Mouse (Mus musculus): ENCODE measurements around the gene Tspan31. TPM values are rescaled to one million over a fixed set of nuclear protein-coding genes. Genes with fewer than 3 reads are reported as not detected.

Gene Tspan31
- total and polyA plus RNA-seq, 3 experiments: 57.2 to 63.1 TPM; not detected in 1

- no peak for DNase-seq (ENCODE audit: low read depth, low spot score)
- peaks cover 3 to 4% of the 10 kb centered on the region in 2 experiments; a peak in 2 of 4 replicates for H3K4me1 ChIP-seq (ENCODE audit: control insufficient read depth in 1 of 2, insufficient read depth in 2 of 2, low read length in 2 of 2)
- H3K4me3 ChIP-seq (ENCODE audit: control insufficient read depth in 1 of 2, insufficient read depth in 1 of 2, low read depth in 2 of 2, low read length in 2 of 2): no peak overlapping the region
- TF ChIP-seq POLR2AphosphoS2 (IDR thresholded peaks at IDR 0.05; ENCODE audit: low read length) (no peak), USF2 (IDR thresholded peaks at IDR 0.05; ENCODE audit: borderline replicate concordance in 1 of 2, insufficient read depth in 1 of 2, low read depth in 1 of 2, low read length in 2 of 2) (no peak), MAZ (IDR thresholded peaks at IDR 0.05; ENCODE audit: low read depth, low read length) (no peak), MAX (IDR thresholded peaks at IDR 0.05; ENCODE audit: low read length) (no peak), GABPA (IDR thresholded peaks at IDR 0.05; ENCODE audit: low read depth, low read length) (no peak), UBTF (IDR thresholded peaks at IDR 0.05; ENCODE audit: borderline replicate concordance, insufficient read depth, low read depth, low read length) (no peak), ZMIZ1 (IDR thresholded peaks at IDR 0.05; ENCODE audit: low read depth, low read length) (no peak), MYB (IDR thresholded peaks at IDR 0.05; ENCODE audit: low read depth, low read length) (no peak), ELF1 (IDR thresholded peaks at IDR 0.05; ENCODE audit: low read depth, low read length) (no peak), BHLHE40 (IDR thresholded peaks at IDR 0.05; ENCODE audit: borderline replicate concordance, low read depth, low read length) (no peak), EP300 (IDR thresholded peaks at IDR 0.05; ENCODE audit: low read depth in 1 of 2, low read length in 2 of 2) (no peak), USF1 (IDR thresholded peaks at IDR 0.05; ENCODE audit: low read depth, low read length) (no peak), NRF1 (IDR thresholded peaks at IDR 0.05; ENCODE audit: insufficient read depth, low read depth, low read length, poor library complexity, severe bottlenecking) (no peak), SMC3 (IDR thresholded peaks at IDR 0.05; ENCODE audit: low read depth, low read length) (no peak), CTCF (IDR thresholded peaks at IDR 0.05 in 2 of 3, conservative IDR thresholded peaks at IDR 0.05 in 1 of 3; ENCODE audit: control insufficient read depth in 1 of 3, insufficient read depth in 1 of 3, low read depth in 2 of 3, low read length in 3 of 3, poor library complexity in 1 of 3, severe bottlenecking in 1 of 3) (no peak), HCFC1 (IDR thresholded peaks at IDR 0.05; ENCODE audit: low read depth, low read length) (no peak), KAT2A (conservative IDR thresholded peaks at IDR 0.05; ENCODE audit: low read depth, low read length) (no peak), RCOR1 (IDR thresholded peaks at IDR 0.05; ENCODE audit: low read depth, low read length) (no peak), TCF12 (IDR thresholded peaks at IDR 0.05; ENCODE audit: low read depth, low read length) (no peak), CHD2 (IDR thresholded peaks at IDR 0.05; ENCODE audit: low read length) (no peak)
- no peak overlapping the region for H3K27ac ChIP-seq (ENCODE audit: control insufficient read depth, low read depth, low read length)
- no peak overlapping the region for H3K9ac ChIP-seq (ENCODE audit: control insufficient read depth, low read depth, low read length, poor library complexity, severe bottlenecking)
- H3K36me3 ChIP-seq (ENCODE audit: control insufficient read depth in 1 of 2, insufficient read depth in 2 of 2, low read length in 2 of 2): peaks cover 0 to 3% of the 10 kb centered on the region in 2 experiments; a peak in 2 of 4 replicates
- no peaks in the 10 kb centered on the region for H3K9me3 ChIP-seq (replicated peaks; ENCODE audit: insufficient read depth, low read length)
- no peaks in the 10 kb centered on the region for H3K27me3 ChIP-seq (ENCODE audit: control insufficient read depth in 1 of 2, insufficient read depth in 2 of 2, low read length in 2 of 2)
- H3K79me2 ChIP-seq (ENCODE audit: control insufficient read depth, insufficient read depth, low read length, poor library complexity): peaks cover 7% of the 10 kb centered on the region
Measured at GRCm38 (mm10) chr10:127118470-127118869, 48.4 kb upstream of the Tspan31 start.

GRCm38 (mm10) chr10:127115068-127115467 is 45.0 kb upstream of the Tspan31 start:
- Histone ChIP-seq H3K4me3 (ENCODE audit: control insufficient read depth in 1 of 2, insufficient read depth in 1 of 2, low read depth in 2 of 2, low read length in 2 of 2) (no peak overlapping the region), H3K36me3 (ENCODE audit: control insufficient read depth in 1 of 2, insufficient read depth in 2 of 2, low read length in 2 of 2) (no peaks in the 10 kb centered on the region), H3K9ac (ENCODE audit: control insufficient read depth, low read depth, low read length, poor library complexity, severe bottlenecking) (no peak overlapping the region), H3K27me3 (ENCODE audit: control insufficient read depth in 1 of 2, insufficient read depth in 2 of 2, low read length in 2 of 2) (no peaks in the 10 kb centered on the region), H3K27ac (ENCODE audit: control insufficient read depth, low read depth, low read length) (no peak overlapping the region), H3K4me1 (ENCODE audit: control insufficient read depth in 1 of 2, insufficient read depth in 2 of 2, low read length in 2 of 2) (no peaks in the 10 kb centered on the region), H3K9me3 (replicated peaks; ENCODE audit: insufficient read depth, low read length) (no peaks in the 10 kb centered on the region), H3K79me2 (ENCODE audit: control insufficient read depth, insufficient read depth, low read length, poor library complexity) (no peaks in the 10 kb centered on the region)
- peak; percentile 95 for TF ChIP-seq TBP (IDR thresholded peaks at IDR 0.05; ENCODE audit: low read depth, low read length)
- TF ChIP-seq RAD21 (IDR thresholded peaks at IDR 0.05; ENCODE audit: low read depth, low read length): peak; percentile 37
- peak; percentile 54 for TF ChIP-seq SMC3 (IDR thresholded peaks at IDR 0.05; ENCODE audit: low read depth, low read length)
- TF ChIP-seq RCOR1 (IDR thresholded peaks at IDR 0.05; ENCODE audit: low read depth, low read length): no peak
- TF ChIP-seq MAZ (IDR thresholded peaks at IDR 0.05; ENCODE audit: low read depth, low read length): no peak
- TF ChIP-seq TAL1 (IDR thresholded peaks at IDR 0.05; ENCODE audit: low read length): no peak
- peak; percentile 79 for TF ChIP-seq ZNF384 (IDR thresholded peaks at IDR 0.05; ENCODE audit: low read depth, low read length)
- TF ChIP-seq KAT2A (conservative IDR thresholded peaks at IDR 0.05; ENCODE audit: low read depth, low read length): no peak
- TF ChIP-seq CHD2 (IDR thresholded peaks at IDR 0.05; ENCODE audit: low read length): no peak
- TF ChIP-seq MAX (IDR thresholded peaks at IDR 0.05; ENCODE audit: low read length): no peak
- peak; percentile 4 to 55 (median 44); a peak in 4 of 6 replicates for TF ChIP-seq CTCF (IDR thresholded peaks at IDR 0.05 in 2 of 3, conservative IDR thresholded peaks at IDR 0.05 in 1 of 3; ENCODE audit: control insufficient read depth in 1 of 3, insufficient read depth in 1 of 3, low read depth in 2 of 3, low read length in 3 of 3, poor library complexity in 1 of 3, severe bottlenecking in 1 of 3)
- no peak for TF ChIP-seq USF2 (IDR thresholded peaks at IDR 0.05; ENCODE audit: borderline replicate concordance in 1 of 2, insufficient read depth in 1 of 2, low read depth in 1 of 2, low read length in 2 of 2)
- DNase-seq (ENCODE audit: low read depth, low spot score): peak; percentile 80
